Mouse (Mus musculus) megakaryocyte, embryonic 14.5 days (primary cell): ENCODE measurements around the gene Aco1.

Experiments used
- FLI1 ChIP-seq: IDR thresholded peaks from 2 replicates; pipeline ENCODE4 v1.6.1; 2012; ENCODE audit warnings: low read length, inconsistent platforms, mixed read lengths
- GATA1 ChIP-seq: IDR thresholded peaks from 3 replicates; pipeline ENCODE4 v1.6.1; 2012; ENCODE audit warnings: mixed read lengths, low read length, inconsistent platforms, borderline replicate concordance

DNA sequence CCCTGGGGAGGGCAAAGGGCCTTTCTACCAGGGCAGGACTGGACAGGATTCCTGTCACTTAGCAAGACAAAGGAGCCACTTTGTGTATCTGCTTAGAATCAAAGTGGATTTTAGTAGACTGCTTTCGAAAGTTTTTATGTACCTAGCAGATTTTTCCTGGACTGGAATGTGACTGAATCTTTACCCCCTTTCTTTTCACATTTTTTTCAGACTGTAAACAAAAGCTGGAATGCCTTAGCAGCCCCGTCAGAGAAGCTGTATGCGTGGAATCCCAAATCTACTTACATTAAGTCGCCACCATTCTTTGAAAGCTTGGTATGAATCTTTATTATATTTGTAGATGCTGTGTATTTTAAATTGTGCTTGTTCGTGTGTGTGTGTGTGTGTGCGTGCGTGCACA lies 45.1 kb downstream of the Aco1 start:
- TF ChIP-seq GATA1 (no peak), FLI1 (no peak)
